Mouse (Mus musculus): ENCODE measurements around the gene Mettl5.

- no peak for TF ChIP-seq CTCF (IDR thresholded peaks at IDR 0.05; ENCODE audit: insufficient read depth, low read depth, low read length)
- no peak for TF ChIP-seq POLR2A (IDR thresholded peaks at IDR 0.05; ENCODE audit: insufficient read depth, low read depth, low read length)
Measured at GRCm38 (mm10) chr2:69912801-69913200, 27.4 kb upstream of the Mettl5 start.

Measured in olfactory bulb, adult 2 months (tissue).